Mouse (Mus musculus): Measurements from ENCODE around the gene Cd209d.

DNA sequence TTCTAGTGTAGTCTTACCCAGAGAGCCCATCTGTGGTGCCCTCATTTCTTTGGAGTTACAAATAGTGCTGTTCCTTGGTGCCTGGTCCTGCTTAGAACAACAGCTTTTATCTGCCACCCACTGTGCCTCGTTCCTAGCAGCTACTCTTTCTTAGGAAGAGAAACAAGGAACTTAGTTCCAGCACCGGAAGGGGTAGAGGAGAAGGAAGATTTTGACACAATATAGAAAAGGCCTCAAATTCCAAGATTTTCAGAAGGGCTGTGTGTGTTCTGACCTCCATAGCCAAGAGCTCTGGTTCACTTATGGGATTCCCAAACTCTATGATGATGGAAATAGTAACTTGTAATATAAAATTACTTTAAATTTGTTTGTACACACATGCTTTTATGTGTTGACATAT is 24.1 kb downstream of the Cd209d start, which contains the start of gene Cd209e:
- TF ChIP-seq CTCF (IDR thresholded peaks at IDR 0.05; ENCODE audit: low read depth, low read length) (no peak), POLR2A (IDR thresholded peaks at IDR 0.05; ENCODE audit: insufficient read depth, low read length) (no peak), EP300 (IDR thresholded peaks at IDR 0.05; ENCODE audit: insufficient read depth, low read depth, low read length) (no peak)

Data from ES-Bruce4 (cell line).